Mouse (Mus musculus) 3T3-L1 (cell line): ENCODE measurements at regions not wholly inside any gene's neighbourhood (a gene's known extent, or its start where the extent isn't known, plus 50 kb on each side); places are given as distances from the start of the nearest gene placed in this dataset.
A peak's percentile ranks its signal among the peaks of the same experiment; 100 is the strongest.

Experiments used
- DNase-seq: peaks from one replicate; pipeline ENCODE4 v3.0.0-alpha.2; 2015; ENCODE audit warnings: low read depth, low spot score

DNA sequence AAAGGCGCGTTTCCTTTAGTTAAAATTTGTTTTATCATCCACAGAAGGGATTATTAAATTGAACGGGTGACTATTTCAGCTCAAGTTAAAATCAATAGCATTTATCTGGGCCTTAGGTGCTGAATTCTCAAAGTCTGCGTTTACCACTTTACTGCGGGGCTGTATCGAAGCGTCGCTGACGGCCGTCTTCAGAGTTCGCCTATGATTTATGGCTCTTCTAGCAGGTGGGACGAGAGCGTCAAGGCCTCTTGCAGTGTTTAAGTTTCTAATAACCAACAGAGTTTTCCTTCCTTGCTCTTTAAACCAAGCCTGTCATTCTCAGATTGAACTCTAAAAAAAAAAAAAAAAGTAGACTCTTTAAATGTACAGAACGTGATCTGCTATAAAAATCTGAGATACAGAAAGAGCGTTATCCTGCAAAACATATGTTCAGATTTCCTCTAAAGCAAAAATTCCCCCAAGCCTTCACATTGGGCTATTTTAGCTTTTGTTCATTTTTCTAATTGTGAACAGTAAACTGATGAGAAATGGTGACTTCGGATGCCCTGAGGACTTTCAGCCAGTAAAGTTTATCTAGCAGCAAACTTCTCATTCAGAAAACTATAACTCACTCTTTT lies 246.9 kb downstream of the Rpl36a-ps1 start:
- no peak for DNase-seq

GRCm38 (mm10) chr14:98730375-98730774 lies 263.7 kb downstream of the Rpl36a-ps1 start:
- no peak for DNase-seq

DNA sequence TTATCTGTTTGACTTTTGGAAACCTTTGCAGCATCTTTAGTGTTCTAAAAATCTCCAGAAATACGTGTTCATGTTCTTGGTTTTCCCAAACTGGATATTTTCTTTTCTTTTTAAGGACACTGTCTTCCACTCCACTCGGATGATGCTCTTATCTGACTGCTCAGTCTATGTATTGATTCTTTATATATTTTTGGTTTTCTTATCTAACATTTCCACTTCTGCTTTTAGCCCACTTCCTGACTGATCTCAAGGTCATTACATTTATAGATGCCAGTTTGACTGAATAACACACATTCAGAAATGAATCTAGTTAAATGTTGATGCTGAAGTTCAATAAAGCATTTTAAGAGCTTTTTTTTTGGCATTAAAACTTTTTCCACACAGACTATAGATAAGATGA lies 265.3 kb downstream of the Rpl36a-ps1 start:
- DNase-seq = no peak

DNA sequence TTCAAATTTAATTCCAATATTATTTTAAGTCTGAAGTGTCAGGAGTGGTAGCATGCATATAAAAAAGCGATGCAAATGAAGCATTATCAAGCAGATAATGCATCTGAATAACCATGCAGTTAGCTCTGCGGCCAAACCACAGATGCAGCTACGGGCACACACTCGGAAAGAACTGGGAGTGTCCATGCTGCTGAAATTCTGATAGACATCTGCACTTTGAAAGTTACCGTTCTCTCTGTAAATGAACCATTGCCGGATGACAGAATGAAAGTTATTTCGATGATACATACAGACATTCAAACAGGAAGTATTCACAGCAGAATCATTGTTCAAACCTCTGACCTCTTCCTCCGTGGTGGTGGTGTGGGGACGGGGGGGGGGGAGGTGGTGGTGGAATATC lies 271.6 kb downstream of the Rpl36a-ps1 start:
- no peak for DNase-seq

- no peak for DNase-seq
Measured at GRCm38 (mm10) chr14:98721033-98721432, 273.1 kb downstream of the Rpl36a-ps1 start.

DNA sequence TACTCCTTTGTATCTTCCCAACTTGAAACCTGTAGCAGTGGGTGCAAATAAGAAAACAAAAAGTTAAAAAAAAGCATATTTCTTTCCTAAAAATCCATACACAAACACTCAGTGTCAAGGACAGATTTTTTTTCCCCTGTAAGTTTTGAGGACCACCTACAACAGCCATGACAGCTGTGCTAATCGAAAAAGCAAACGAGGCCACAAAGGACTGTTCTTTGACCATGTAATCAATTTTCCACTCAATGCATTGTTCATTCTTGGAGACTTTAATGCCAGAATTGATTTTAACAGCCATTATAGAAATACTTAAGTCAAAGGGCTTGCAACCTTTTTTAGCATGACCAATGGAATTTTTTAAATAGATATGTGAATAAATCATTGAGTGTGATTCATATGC lies 286.1 kb downstream of the Rpl36a-ps1 start:
- DNase-seq = no peak

GRCm38 (mm10) chr14:98707574-98707973 lies 286.5 kb downstream of the Rpl36a-ps1 start:
- no peak for DNase-seq

DNA sequence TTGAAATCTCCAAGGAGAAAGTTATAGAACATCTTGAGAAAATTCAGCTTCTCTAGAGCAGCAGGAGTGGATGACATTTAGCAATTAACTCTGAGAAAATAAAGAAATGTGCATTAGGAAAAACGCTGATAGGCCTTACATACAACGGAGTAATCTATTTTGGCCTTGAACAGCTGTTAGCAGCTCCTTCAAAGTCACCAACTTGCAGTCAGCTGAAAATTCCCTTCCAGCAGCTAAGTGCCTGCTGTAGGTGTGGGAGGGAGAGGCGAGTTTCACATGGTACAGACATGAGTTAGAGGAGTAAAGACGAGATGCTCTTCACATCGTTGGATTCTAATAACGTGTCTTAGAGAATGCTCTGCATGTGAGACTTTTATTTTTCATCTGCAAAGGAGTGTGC lies 290.8 kb downstream of the Rpl36a-ps1 start:
- no peak for DNase-seq

GRCm38 (mm10) chr14:98656533-98656932 lies 337.6 kb downstream of the Rpl36a-ps1 start:
- DNase-seq = no peak

DNA sequence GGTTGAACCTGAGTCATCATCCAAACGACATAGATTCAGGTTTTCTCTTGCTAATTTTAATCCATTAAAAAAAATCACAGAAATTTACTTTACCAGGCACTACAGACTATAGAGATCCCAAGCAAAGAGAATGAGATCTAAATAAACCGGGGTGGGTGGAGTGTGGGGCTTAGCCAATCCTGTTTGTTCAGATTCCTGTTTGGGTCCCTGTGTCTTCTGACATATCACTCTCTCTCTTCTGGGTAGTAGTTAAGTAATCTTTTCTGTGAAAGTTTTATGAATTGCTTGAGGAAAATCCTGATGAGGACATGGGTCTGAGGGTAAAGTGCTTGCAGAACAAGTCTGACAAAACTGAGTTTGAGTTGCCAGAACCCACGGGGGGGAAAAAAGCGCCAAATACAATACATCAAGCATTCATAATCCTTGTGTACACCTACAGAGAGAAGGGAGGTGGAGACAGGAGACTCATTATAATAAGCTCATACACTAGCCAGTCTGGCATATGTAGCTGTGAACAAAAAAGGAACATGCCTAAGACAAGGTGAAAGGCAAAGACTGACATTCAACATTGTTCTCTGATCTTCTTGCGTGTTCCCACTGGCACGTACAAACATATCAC lies 339.8 kb downstream of the Rpl36a-ps1 start:
- DNase-seq = no peak

DNA sequence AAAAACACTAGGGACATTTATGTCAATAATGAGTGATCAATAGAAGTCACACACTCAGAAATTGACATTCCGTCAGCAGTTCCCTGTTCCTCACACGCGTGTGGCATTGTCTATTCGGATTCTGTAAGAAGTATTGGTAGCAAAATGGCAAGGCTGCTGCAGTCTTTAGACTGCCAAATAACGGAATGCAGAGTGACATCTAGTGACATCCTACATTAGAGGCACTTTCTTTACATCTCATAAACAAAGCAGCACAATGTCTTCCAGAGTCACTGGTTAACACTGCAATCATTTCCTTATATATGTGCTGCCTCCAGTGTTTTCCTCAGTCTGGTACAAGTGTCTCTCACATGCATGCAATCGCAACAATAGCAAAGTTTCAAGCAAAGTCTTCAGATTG lies 342.9 kb downstream of the Rpl36a-ps1 start:
- no peak for DNase-seq

DNA sequence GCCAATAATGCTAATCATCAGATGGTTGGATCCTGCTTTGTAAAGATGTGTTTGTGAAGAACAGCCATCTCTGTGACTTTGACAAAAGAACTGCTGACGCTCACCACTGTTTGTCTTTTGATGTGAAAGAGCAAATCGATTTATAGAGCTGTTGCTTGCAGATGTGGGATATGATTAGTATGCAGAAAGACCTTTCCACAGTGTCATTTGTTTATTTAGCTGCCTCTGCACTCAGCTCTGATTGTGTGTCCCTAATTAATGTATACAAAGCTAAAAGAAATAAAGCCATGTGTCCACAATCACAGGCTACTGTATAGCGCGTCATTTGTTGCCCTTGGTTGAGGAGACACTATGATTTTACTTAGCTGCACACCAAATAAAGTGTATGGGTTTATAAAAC lies 343.6 kb downstream of the Rpl36a-ps1 start:
- DNase-seq = no peak

DNA sequence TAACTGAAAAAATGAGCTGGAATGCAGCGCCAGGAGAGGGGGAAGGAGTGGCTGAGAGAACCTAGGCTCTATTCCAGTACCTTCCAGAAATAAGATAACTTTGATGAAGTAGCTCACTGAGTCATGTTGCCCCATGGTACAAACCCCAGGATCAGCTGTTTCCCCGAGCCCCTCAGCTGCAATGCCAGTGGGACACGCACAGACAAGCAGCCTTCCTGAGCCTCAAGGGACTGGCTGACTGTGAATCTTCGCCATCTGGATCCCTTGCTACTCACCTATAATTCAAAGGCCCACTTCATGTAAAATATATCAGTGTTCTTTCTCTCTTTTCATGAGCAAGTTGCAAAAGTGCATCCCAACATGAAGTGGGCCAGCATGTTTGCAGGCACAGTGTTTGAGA lies 346.5 kb downstream of the Rpl36a-ps1 start:
- DNase-seq = no peak

DNA sequence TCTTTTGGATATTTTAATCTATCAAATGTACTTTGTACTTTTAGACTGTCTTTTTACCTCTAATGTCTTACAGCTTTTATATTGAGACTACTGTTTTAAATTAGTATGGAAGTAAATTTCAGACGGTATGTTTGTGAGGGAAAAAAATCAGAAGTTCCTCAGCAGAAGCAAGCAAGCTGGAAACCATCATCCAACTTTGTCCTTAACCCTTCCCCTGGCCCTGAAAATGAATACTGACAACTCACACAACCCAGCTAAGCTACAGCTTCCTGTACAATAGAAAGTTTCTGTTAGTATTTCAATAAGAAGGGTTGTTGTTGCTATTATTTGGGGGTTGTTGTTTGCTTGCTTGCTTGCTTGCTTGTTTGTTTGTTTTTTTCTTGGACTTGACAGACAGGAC lies 350.4 kb downstream of the Rpl36a-ps1 start:
- no peak for DNase-seq

DNA sequence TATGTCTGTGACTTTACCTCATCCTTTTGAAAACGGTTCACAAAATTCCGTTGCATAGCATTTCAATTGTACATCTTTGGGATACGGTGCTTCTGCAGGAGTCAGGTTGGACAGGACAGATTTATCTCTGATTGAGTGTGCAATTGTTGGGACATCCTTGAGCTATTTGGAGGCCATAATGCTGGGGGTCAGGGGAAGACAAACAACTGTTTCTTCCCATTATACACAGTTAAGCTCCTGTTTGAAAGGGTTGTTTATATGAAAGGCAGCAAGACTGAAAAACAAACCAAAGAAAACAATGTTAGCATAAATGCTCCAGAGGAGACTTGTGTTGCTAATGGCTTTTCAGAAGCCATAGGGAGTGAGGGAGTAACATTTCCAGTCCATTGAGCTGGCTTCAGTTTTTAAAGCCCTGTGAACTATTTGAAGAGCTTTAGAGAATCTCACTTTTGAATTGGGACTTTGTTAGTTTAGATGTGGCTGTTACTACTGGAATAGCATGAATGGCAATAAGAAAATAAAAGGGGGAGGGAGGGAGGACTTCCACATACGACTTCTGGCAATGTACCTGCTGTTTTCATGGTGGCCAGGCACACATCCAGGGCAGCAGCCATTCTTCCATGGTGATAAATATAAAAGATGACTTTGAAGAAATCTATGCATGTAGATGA lies 351.3 kb downstream of the Rpl36a-ps1 start:
- DNase-seq = no peak

DNA sequence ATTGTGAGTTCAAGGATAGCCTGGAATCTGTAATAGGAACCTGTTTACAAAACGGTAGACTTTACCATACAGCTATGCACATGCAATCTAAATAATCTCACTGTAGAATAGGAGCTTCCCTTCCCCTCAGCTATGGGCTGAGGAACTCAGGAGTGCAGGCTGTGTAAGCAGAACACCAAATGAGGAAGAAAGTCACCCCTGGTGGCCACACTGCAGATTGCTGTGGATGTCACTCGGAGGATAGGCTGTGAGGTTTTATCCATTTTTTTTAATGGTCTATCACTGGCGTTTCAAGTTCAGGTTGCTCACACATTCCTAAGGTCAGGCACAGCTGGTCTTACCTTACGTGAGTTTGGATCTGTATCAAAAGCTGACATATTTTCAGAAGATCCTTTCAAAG lies 365.1 kb downstream of the Rpl36a-ps1 start:
- peak; percentile 32 for DNase-seq

DNA sequence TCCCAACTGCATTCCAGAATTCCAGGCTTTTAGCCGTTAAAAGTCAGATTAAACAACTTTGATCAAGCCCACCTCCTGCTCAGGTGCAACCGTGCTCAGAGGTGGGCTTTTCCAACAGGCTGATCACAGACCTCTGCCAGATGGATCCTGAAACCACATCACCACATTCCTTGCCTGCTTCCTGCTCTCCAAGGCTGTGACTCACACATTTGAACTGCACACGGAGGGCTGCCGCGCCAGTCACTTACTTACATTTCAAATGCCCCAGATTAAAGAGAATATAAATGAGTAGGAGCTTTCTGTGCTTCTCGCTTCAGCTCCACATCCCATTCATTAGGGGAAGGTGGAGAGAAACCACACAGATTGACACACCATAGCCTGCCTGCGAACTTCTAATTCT lies 367.6 kb downstream of the Rpl36a-ps1 start:
- DNase-seq = peak; percentile 81

- peak; percentile 1 for DNase-seq
Measured at GRCm38 (mm10) chr14:98625867-98626266, 368.3 kb downstream of the Rpl36a-ps1 start.

DNA sequence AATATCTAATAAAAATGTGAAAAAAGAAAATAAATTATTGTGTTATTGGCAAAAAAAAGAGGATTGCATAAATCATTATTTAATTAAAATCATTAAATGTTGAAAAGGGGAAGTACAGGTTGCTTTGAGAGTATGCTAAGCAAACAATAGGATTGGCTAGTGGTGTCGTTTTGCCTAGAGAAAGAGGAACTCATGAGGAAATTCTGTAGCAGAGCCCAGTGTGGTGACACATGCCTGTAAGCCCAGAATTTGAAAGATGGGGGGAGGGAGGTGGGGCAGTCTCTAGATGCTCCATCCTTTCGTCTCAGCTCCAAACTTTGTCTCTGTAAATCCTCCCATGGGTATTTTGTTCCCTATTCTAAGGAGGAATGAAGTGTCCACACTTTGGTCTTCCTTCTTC lies 388.3 kb downstream of the Rpl36a-ps1 start:
- DNase-seq = no peak

- DNase-seq = no peak
Measured at GRCm38 (mm10) chr14:98596252-98596651, 397.9 kb downstream of the Rpl36a-ps1 start.

DNA sequence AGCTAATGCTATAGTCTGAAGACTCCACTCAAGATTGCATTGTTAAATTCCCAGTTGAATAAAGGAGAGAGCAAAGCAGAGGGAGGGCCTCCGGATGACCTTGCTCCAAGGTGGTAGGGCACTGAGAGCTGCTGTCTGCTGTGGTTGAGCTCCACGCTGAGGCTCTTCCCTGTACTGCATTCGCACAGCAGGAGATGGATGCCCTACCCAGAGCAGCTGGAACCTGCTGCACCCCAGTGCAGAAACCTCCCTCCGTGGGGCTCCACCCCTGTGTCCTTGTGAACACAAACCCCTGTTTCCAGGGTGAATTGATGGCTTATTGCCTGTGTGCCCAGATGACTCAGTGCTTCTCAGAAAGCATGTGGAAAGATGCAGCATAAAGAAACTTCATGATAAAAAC lies 404.3 kb downstream of the Rpl36a-ps1 start:
- peak; percentile 62 for DNase-seq

GRCm38 (mm10) chr14:98571644-98572043 lies 402.1 kb upstream of the Dach1 start:
- DNase-seq = no peak

DNA sequence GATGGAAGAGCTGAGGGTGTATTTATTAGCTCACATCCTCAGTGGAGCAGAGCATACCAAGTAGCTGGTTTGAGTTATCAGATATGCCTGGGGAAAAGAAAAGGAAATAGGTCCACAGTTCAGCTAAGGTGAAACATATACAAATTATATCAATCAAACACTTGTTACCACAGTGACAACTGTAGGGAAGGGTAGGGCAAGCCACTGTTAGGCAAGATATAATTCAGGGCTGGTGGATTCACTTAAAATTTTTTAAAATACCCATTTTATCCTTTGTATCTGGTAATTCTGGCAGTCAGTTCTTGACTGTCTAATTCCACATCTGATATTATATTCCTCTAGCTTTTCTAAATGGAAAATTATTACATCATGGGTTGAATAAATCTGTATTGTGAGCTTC lies 392.4 kb upstream of the Dach1 start:
- DNase-seq = no peak
